Mouse (Mus musculus): ENCODE measurements around the gene Gabpb2. TPM values are rescaled to one million over a fixed set of nuclear protein-coding genes. Genes with fewer than 3 reads are reported as not detected.

Gabpb2 gene
- polyA plus RNA-seq, 1 experiment from 2014 or later = 6.7 TPM

DNA sequence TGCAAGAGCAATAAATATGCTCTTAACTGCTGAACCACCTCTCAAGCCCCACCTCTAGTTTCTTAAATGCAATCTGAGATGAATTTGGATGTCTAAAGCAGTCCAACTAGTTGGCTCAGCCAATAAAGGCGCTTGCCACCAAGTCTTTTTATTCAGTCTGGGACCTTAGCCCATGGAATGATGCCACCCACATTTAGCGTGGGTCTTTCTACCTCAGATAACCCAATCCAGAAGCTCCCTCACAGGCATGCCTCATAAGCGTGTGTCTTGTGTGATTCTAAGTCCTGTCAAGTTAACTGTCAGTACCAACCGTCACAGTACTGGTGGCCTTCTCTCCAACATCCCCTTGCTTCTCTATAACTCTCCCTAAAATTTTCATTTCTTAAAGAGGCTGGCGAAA, 38.8 kb downstream of the Gabpb2 start:
- no peak overlapping the region for H3K27ac ChIP-seq
- 0 out of 2 replicates have a peak, but pooled peaks cover 3% of the 10 kb centered on the region for H3K27me3 ChIP-seq (replicated peaks)
- H3K4me1 ChIP-seq = no peaks in the 10 kb centered on the region
- no peak overlapping the region for H3K9ac ChIP-seq
- no peaks in the 10 kb centered on the region for H3K9me3 ChIP-seq
- no peak for ATAC-seq (ENCODE audit: low FRiP score, low read depth)
- no peak overlapping the region for H3K4me3 ChIP-seq
- WGBS = 91% methylated on average over 5 of the region's 5 CpGs
- no peak overlapping the region for H3K4me2 ChIP-seq (replicated peaks)
- peaks cover 3% of the 10 kb centered on the region; the same call in 1 of the 2 replicates for H3K36me3 ChIP-seq

DNA sequence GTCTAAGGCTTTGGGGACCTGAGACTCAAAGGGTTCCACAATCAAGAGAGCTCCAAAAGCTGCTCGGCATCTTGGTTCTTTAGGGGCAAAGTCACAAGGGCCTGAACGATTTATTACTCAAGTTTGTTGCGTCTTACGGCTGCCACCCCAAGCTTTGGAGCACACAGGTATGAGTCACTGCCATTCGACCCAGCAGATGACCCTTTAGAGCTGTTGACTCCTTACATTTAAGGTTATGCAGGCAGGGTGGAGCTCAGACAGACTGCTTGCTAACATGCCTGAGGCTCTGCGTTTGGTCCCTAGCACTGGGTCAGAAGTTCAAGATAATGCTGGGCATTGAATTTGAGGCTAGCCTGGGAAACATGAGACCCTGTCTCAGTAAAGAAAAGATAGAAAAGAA, 40.1 kb downstream of the Gabpb2 start:
- H3K27ac ChIP-seq = no peak overlapping the region
- H3K27me3 ChIP-seq (replicated peaks) = peaks cover 16% of the 10 kb centered on the region
- peaks cover 16% of the 10 kb centered on the region for H3K36me3 ChIP-seq
- no peak overlapping the region for H3K4me3 ChIP-seq
- WGBS = 72% methylated on average over 6 of the region's 6 CpGs
- no peaks in the 10 kb centered on the region for H3K9me3 ChIP-seq
- no peak overlapping the region for H3K9ac ChIP-seq
- no peak overlapping the region for H3K4me2 ChIP-seq (replicated peaks)
- no peak for ATAC-seq (ENCODE audit: low FRiP score, low read depth)
- peaks cover 12% of the 10 kb centered on the region for H3K4me1 ChIP-seq

DNA sequence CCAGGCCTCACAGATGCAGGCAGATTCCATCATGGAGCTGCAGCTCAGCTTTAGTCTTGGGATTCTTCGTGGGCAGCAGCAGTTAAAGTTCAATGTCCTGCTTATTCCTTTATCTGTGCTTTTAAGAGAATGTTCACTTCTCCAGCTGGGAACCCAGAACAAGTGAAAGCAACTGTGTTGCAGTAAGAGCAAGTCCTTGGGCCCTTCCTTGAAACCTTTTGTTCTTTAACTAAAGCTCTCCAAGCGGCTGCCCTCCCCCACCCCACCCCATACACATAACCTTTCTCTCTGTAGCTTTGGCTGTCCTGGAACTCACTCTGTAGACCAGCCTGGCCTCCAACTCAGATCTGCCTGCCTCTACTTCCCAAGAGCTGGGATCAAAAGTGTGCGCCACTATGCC, 41.2 kb downstream of the Gabpb2 start:
- peaks cover 27% of the 10 kb centered on the region for H3K36me3 ChIP-seq
- no peak overlapping the region for H3K27ac ChIP-seq
- no peak overlapping the region for H3K4me3 ChIP-seq
- H3K4me2 ChIP-seq (replicated peaks) = no peak overlapping the region
- no peak overlapping the region for H3K9ac ChIP-seq
- H3K27me3 ChIP-seq (replicated peaks) = peaks cover 27% of the 10 kb centered on the region
- 58% methylated on average over 3 of the region's 3 CpGs for WGBS
- peaks cover 14% of the 10 kb centered on the region for H3K4me1 ChIP-seq
- no peaks in the 10 kb centered on the region for H3K9me3 ChIP-seq
- no peak for ATAC-seq (ENCODE audit: low FRiP score, low read depth)

GRCm38 (mm10) chr3:95174011-95174592, 43.6 kb downstream of the Gabpb2 start:
- H3K4me2 ChIP-seq (replicated peaks) = peak overlapping the region; percentile 50
- no peak overlapping the region for H3K4me3 ChIP-seq
- no peaks in the 10 kb centered on the region for H3K9me3 ChIP-seq
- peaks cover 51% of the 10 kb centered on the region for H3K27me3 ChIP-seq (replicated peaks)
- no peak overlapping the region for H3K27ac ChIP-seq
- peaks cover 51% of the 10 kb centered on the region for H3K36me3 ChIP-seq
- WGBS = 5% methylated on average over 16 of the region's 16 CpGs
- peaks cover 14% of the 10 kb centered on the region for H3K4me1 ChIP-seq
- ATAC-seq (ENCODE audit: low FRiP score, low read depth) = peak; percentile 48; the same call in 1 of the 2 replicates
- no peak overlapping the region for H3K9ac ChIP-seq

DNA sequence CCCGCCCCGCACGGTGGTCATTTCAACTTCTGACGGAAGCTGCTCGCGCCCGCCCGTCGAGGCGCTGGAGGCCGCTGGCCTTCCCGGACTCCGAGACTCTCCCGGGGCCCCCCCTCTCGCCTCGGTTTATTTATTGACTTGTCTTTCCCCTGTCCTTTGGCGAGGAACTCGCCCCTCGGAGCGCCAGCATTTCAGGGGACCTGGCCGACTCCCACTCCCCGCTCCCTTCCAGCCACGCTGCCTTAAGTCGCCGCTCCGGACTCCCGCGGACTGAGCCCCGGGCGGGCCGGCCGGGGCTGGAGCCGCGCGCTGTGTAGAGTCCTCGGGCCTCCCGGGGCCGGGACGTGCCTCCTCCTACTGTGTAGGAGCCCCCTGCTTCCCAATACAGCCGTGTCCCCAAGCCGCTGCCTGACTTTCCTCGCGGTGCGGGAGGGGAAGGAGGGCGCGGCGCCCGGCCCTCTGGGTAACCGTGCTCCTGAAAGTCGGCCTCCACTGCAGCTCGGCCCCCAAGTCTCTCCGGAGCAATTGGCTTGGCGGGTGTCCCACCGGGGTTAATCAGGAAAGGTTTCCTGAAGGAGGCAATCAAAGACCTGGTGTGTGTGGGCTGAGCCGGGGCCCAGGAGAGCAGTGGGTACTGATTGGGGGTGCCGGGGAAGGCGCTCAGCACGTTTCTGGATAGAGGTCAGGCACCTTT, 44.3 kb downstream of the Gabpb2 start:
- WGBS = 3% methylated on average over 58 of the region's 58 CpGs
- ATAC-seq (ENCODE audit: low FRiP score, low read depth) = 0 out of 2 replicates have a peak, but pooled peaks have one; percentile 26
- H3K9ac ChIP-seq = peak overlapping the region; percentile 44; the same call in 1 of the 2 replicates
- peak overlapping the region; percentile 50 for H3K4me2 ChIP-seq (replicated peaks)
- H3K27ac ChIP-seq = no peak overlapping the region
- peaks cover 57% of the 10 kb centered on the region for H3K27me3 ChIP-seq (replicated peaks)
- no peaks in the 10 kb centered on the region for H3K9me3 ChIP-seq
- H3K4me3 ChIP-seq = peak overlapping the region; percentile 19
- H3K4me1 ChIP-seq = peaks cover 14% of the 10 kb centered on the region
- peaks cover 58% of the 10 kb centered on the region for H3K36me3 ChIP-seq

DNA sequence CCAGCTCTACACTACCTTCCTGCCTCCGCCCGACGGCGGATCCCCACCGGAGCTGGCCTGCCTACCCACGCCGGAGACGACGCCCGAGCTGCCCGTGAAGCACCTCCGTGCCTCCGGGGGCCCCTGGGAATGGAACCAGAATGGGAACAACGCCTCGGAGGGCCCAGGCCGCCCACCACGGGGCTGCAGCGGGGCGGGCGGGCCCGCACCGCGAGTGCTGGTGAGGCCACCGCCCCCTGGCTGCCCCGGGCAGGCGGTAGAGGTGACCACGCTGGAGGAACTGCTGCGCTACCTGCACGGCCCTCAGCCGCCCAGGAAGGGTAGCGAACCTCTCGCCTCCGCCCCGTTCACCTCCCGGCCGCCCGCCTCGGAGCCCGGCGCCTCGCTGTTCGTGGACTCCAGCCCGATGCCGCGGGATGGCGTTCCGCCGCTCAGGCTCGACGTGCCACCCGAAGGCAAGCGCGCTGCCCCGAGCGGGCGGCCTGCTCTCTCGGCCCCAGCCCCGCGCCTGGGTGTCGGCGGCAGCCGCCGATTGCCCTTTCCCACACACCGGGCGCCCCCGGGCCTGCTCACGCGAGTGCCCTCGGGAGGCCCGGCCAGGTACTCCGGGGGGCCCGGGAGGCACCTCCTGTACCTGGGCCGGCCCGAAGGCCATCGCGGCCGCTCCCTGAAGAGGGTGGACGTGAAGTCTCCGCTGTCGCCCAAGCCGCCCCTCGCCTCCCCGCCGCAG, 45.0 kb downstream of the Gabpb2 start:
- peaks cover 14% of the 10 kb centered on the region for H3K4me1 ChIP-seq
- peak overlapping the region; percentile 19 for H3K4me3 ChIP-seq
- no peaks in the 10 kb centered on the region for H3K9me3 ChIP-seq
- H3K4me2 ChIP-seq (replicated peaks) = peak overlapping the region; percentile 50
- H3K36me3 ChIP-seq = peaks cover 65% of the 10 kb centered on the region
- 15% methylated on average over 78 of the region's 84 CpGs for WGBS
- ATAC-seq (ENCODE audit: low FRiP score, low read depth) = no peak; the same call in 1 of the 2 replicates
- H3K27me3 ChIP-seq (replicated peaks) = peaks cover 62% of the 10 kb centered on the region
- H3K27ac ChIP-seq = no peak overlapping the region
- H3K9ac ChIP-seq = peak overlapping the region; percentile 44; the same call in 1 of the 2 replicates

DNA sequence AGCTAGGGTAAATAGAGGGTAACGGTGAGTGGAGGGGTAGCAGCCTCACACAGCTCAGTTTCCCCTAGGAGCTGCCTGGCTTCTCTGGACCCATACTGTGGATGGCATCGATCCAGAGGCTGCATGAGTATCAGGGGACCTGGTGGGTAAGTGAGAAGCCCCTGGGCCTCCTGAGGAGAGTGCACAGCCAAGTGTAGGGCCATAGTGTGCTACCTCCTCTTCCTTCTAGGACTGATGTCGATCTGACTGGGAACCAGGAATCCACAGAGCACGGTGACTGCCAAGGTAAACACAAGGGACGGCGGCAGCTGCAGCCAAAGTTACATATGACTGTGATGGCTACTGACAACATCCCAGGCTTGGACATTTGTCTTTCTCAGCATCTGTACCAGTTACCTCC, 46.6 kb downstream of the Gabpb2 start:
- no peak overlapping the region for H3K9ac ChIP-seq
- H3K4me1 ChIP-seq = peaks cover 14% of the 10 kb centered on the region
- no peak overlapping the region for H3K27ac ChIP-seq
- no peak overlapping the region for H3K4me2 ChIP-seq (replicated peaks)
- no peaks in the 10 kb centered on the region for H3K9me3 ChIP-seq
- no peak overlapping the region for H3K4me3 ChIP-seq
- peaks cover 62% of the 10 kb centered on the region for H3K27me3 ChIP-seq (replicated peaks)
- H3K36me3 ChIP-seq = peaks cover 79% of the 10 kb centered on the region
- WGBS = 82% methylated on average over 6 of the region's 6 CpGs
- ATAC-seq (ENCODE audit: low FRiP score, low read depth) = no peak

DNA sequence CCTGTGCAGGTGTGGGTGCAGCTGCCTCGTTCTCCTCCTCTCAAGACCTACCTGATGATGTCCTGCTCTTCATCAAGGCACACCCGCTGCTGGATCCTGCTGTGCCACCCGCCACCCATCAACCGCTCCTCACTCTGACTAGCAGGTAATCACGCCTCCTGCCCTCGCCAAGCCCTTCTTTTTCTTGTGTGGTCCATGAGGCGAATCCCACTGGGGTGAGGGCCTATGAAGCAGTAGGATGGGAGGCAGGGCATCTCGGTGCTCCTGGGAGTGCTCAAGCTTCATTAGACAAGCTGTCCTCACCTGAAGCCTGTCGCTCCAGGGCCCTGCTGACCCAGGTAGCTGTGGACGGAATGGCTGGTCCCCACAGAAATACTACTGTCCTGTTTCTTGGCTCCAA, 47.7 kb downstream of the Gabpb2 start:
- H3K27me3 ChIP-seq (replicated peaks) = peaks cover 62% of the 10 kb centered on the region
- ATAC-seq (ENCODE audit: low FRiP score, low read depth) = no peak
- peaks cover 14% of the 10 kb centered on the region for H3K4me1 ChIP-seq
- H3K4me2 ChIP-seq (replicated peaks) = no peak overlapping the region
- no peak overlapping the region for H3K27ac ChIP-seq
- no peaks in the 10 kb centered on the region for H3K9me3 ChIP-seq
- H3K36me3 ChIP-seq = peaks cover 90% of the 10 kb centered on the region
- H3K4me3 ChIP-seq = no peak overlapping the region
- WGBS = 90% methylated on average over 10 of the region's 10 CpGs
- no peak overlapping the region for H3K9ac ChIP-seq

GRCm38 (mm10) chr3:95164840-95165239, 52.9 kb downstream of the Gabpb2 start:
- H3K9ac ChIP-seq = no peak overlapping the region
- ATAC-seq (ENCODE audit: low FRiP score, low read depth) = no peak

DNA sequence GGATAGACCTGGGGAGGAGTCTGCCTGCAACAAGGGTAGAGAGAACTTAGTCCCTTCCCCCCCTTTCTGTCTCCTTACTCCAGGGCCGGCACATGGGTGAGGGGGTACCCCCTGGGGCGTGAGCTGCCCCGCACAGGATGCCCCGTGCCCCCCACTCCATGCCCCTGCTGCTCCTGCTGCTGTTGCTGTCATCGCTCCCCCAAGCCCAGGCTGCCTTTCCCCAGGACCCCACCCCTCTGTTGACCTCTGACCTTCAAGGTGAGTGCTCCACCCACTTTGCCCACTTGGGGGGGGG, 53.5 kb downstream of the Gabpb2 start:
- Histone ChIP-seq H3K27ac (no peak overlapping the region), H3K4me2 (replicated peaks) (peak overlapping the region; percentile 77), H3K4me3 (no peak overlapping the region), H3K4me1 (peaks cover 37% of the 10 kb centered on the region), H3K9me3 (no peaks in the 10 kb centered on the region), H3K27me3 (replicated peaks) (peaks cover 12% of the 10 kb centered on the region), H3K9ac (0 out of 2 replicates have a peak overlapping the region, but pooled peaks have one; percentile 88), H3K36me3 (peaks cover 51% of the 10 kb centered on the region)
- no peak for ATAC-seq (ENCODE audit: low FRiP score, low read depth)
- 84% methylated on average over 5 of the region's 5 CpGs for WGBS

More at GRCm38 (mm10) chr3:95164840-95165239, 52.9 kb downstream of the Gabpb2 start:
- H3K4me2 ChIP-seq (replicated peaks) = 0 out of 2 replicates have a peak overlapping the region, but pooled peaks have one; percentile 77
- H3K9me3 ChIP-seq = no peaks in the 10 kb centered on the region
- peaks cover 57% of the 10 kb centered on the region for H3K36me3 ChIP-seq
- H3K27me3 ChIP-seq (replicated peaks) = peaks cover 18% of the 10 kb centered on the region
- peaks cover 33% of the 10 kb centered on the region for H3K4me1 ChIP-seq
- WGBS = 91% methylated on average over 5 of the region's 5 CpGs
- H3K4me3 ChIP-seq = no peak overlapping the region
- H3K27ac ChIP-seq = no peak overlapping the region

DNA sequence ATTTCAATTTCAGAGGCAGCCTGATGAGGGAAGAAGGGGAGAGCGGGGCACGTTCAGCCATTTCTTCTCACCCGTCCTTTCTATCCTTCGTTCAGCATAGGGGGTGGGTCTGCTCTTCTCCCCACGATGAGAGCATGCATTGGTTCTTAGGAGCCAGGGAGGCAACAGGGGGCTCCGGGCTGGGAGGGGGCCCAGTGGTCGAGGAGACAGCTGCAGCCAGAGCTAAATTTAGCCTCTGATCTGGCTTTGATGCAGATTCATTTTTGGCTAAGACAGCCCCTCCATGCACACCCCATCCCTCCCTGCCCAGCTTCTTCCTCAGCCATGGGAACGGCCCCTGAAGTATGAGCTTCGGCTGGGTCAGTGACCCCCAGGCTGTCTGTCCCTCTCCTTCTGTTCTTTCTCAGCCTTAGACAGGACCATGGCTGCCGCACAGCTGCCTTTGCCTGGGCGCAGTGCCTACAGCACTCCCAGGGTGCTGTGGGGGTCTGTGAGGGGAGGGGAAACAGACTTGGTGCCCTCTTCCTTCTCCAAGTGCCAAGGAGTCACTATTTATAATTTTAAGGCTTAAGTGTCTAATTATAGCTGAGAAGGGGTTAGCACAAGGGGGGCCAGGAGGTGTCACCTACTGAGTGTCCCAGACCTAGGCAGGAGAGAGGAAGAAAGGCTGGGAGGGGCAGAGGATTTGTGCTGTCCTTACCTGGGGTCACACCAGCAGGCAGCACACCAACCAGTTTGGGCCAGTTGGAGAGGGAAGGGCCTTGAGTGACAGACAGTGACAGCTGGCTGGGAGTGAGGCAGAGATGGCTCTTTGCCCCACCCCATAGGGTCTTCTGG, 54.1 kb downstream of the Gabpb2 start:
- peaks cover 45% of the 10 kb centered on the region for H3K36me3 ChIP-seq
- no peak overlapping the region for H3K27ac ChIP-seq
- peaks cover 7% of the 10 kb centered on the region for H3K27me3 ChIP-seq (replicated peaks)
- peak overlapping the region; percentile 86 for H3K4me3 ChIP-seq
- peak overlapping the region; percentile 88 for H3K9ac ChIP-seq
- 60% methylated on average over 11 of the region's 11 CpGs for WGBS
- H3K4me1 ChIP-seq = peaks cover 37% of the 10 kb centered on the region
- H3K4me2 ChIP-seq (replicated peaks) = peak overlapping the region; percentile 77
- H3K9me3 ChIP-seq = no peaks in the 10 kb centered on the region
- no peak for ATAC-seq (ENCODE audit: low FRiP score, low read depth)

GRCm38 (mm10) chr3:95162345-95162628, 55.4 kb downstream of the Gabpb2 start:
- WGBS = 30% methylated on average over 2 of the region's 2 CpGs

More at GRCm38 (mm10) chr3:95162345-95162628, 55.4 kb downstream of the Gabpb2 start:
- Histone ChIP-seq H3K36me3 (peaks cover 32% of the 10 kb centered on the region), H3K9me3 (no peaks in the 10 kb centered on the region), H3K4me3 (peak overlapping the region; percentile 86), H3K27me3 (replicated peaks) (no peaks in the 10 kb centered on the region; the same call in 1 of the 2 replicates), H3K4me1 (peaks cover 37% of the 10 kb centered on the region), H3K9ac (peak overlapping the region; percentile 88), H3K27ac (0 out of 2 replicates have a peak overlapping the region, but pooled peaks have one; percentile 57), H3K4me2 (replicated peaks) (peak overlapping the region; percentile 77)
- no peak for ATAC-seq (ENCODE audit: low FRiP score, low read depth)
